Mouse (Mus musculus) cerebellum, adult 2 months (tissue): ENCODE measurements at regions not wholly inside any gene's neighbourhood (a gene's known extent, or its start where the extent isn't known, plus 50 kb on each side); places are given as distances from the start of the nearest gene placed in this dataset.
"Not testable (repeated sequence)": the region's sequence is repeated elsewhere in the genome, so short reads cannot be mapped to it uniquely, and the experiment has no call there.

Experiments
- DNase-seq, 2 experiments: peaks; one replicate each; pipeline ENCODE4 v3.0.0; 2021
- H3K27ac ChIP-seq: fragments of 200-500 bp; 2 replicates; pipeline ENCODE4 v1.5.1; 2012; ENCODE audit warnings: low read length, control low read depth, inconsistent platforms; ENCODE audit not compliant: insufficient read depth
- H3K27me3 ChIP-seq: fragments of 200-500 bp; 2 replicates; pipeline ENCODE4 v1.6.1; 2012; ENCODE audit warnings: inconsistent platforms, mild to moderate bottlenecking, low read length, moderate library complexity; ENCODE audit not compliant: control insufficient read depth, insufficient read depth
- H3K4me1 ChIP-seq: fragments of 200-500 bp; 2 replicates; pipeline ENCODE4 v1.6.1; 2011; ENCODE audit warnings: low read length; ENCODE audit not compliant: control insufficient read depth, insufficient read depth
- H3K4me3 ChIP-seq: fragments of 200-500 bp; replicated peaks from 2 replicates; pipeline ENCODE3; 2011; ENCODE audit warnings: mild to moderate bottlenecking, low read depth, low read length, control low read depth; ENCODE audit not compliant: insufficient read depth
- CTCF ChIP-seq: fragments of 200-500 bp; IDR thresholded peaks from 2 replicates; pipeline ENCODE4 v1.5.1; 2011; ENCODE audit warnings: low read depth, mild to moderate bottlenecking, control low read depth, low read length, moderate library complexity, borderline replicate concordance; ENCODE audit not compliant: insufficient read depth
- POLR2A ChIP-seq: fragments of 200-500 bp; IDR thresholded peaks from 2 replicates; pipeline ENCODE4 v1.6.1; 2011; ENCODE audit warnings: low read length, control low read depth, borderline replicate concordance; ENCODE audit not compliant: insufficient read depth
- WGBS: fragments of 180-500 bp; shearing (Covaris S2); methylation state at CpG from one replicate; pipeline ENCODE4 v1.1.7; 2018; 5-methylcytosine and 5-hydroxymethylcytosine counted together

DNA sequence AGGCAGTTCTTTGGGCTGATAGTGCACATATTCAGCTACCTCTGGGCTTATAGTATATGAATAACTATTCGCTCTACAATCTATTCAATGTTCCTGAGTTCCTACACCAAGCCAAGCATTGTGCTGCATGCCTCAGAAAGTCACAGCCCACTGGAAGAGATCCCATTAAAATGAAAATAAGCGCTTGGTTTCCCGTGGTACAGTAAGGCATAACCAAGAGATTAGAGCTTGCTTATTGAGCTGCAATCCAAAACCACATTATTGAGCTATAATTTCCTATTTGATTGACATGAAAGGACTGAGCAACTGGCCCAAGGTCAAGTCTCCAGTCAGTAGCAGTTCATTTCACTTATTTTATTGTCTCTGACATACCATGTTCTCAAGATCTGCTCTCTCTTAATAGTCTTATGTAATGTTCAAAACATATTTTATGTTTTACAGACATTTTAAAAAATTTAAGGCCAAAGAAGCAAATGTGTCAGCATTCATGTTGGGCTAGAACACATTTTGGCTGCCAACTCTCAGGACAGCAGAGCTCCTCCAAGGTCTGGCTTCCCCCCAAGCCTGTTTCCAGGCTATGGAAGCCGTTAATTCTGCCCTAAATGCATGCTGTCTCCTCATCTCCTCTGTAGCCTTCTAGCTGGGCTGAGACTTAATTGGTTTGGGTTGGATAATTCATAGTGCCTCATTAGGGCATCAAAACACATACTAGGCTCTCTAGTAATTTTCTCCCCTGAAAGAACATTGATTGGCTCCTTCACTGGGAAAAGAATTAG, 123.5 kb upstream of the Creb1 start:
- Histone ChIP-seq H3K4me3 (no peak overlapping the region), H3K4me1 (peaks cover 8% of the 10 kb centered on the region), H3K27me3 (no peaks in the 10 kb centered on the region), H3K27ac (no peak overlapping the region)
- TF ChIP-seq CTCF (no peak), POLR2A (no peak)
- WGBS = 37% methylated on average over 4 of the region's 4 CpGs
- peak; percentile 71 to 91 for DNase-seq

DNA sequence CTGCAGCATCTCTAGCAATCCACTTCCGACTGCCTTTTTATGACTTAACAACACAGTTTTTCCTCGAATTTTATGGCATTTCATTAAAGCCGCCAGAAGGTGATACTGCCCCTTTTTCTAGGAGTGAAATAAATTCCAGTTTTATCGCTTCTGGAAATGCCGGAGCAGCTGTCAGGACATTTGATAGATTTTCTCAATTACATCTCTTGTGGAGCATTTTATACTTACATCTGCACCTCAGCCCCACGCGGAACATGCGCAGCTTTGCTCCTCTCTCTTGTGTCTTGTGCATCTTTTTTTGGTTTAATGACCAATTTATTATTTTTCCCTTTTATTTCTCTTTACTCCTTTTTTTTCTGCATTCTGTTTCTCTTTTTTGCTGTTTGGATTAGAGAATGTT, 140.9 kb upstream of the Creb1 start:
- no peak for TF ChIP-seq POLR2A
- no peak for TF ChIP-seq CTCF
- 90% methylated on average over 8 of the region's 8 CpGs for WGBS

GRCm38 (mm10) chr1:64381264-64381663, 151.2 kb upstream of the Creb1 start:
- TF ChIP-seq CTCF (no peak), POLR2A (no peak)
- Histone ChIP-seq H3K27me3 (no peaks in the 10 kb centered on the region), H3K4me1 (no peaks in the 10 kb centered on the region), H3K4me3 (no peak overlapping the region), H3K27ac (no peak overlapping the region)
- DNase-seq = no peak
- 58% methylated on average over 6 of the region's 6 CpGs for WGBS

More for the DNA sequence above, 140.9 kb upstream of the Creb1 start:
- no peak for DNase-seq
- no peaks in the 10 kb centered on the region for H3K27me3 ChIP-seq
- H3K27ac ChIP-seq = no peak overlapping the region
- H3K4me1 ChIP-seq = no peaks in the 10 kb centered on the region
- no peak overlapping the region for H3K4me3 ChIP-seq

DNA sequence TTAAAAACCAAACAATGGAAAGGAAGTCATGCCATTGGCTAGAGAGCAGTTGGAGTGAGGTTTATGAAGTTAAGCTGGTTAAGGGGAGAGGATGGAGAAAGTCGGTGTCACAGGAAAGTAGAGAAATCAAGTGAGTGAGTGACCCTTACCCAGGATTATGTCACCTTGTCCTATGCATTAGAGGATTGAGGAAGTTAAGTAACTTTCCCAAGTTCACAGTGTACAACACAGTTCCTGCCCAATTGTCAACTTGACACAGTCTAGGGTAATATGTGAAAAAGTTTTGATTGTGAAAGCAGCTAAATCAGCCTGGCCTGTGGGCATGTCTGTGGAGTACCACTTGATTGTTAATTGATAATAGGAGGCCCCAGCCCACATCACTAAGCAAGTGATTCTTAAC, 156.0 kb upstream of the Creb1 start:
- H3K27ac ChIP-seq, H3K4me1 ChIP-seq, H3K27me3 ChIP-seq, H3K4me3 ChIP-seq, DNase-seq: not testable (repeated sequence)
- 88% methylated on average over 1 of the region's 1 CpGs for WGBS

DNA sequence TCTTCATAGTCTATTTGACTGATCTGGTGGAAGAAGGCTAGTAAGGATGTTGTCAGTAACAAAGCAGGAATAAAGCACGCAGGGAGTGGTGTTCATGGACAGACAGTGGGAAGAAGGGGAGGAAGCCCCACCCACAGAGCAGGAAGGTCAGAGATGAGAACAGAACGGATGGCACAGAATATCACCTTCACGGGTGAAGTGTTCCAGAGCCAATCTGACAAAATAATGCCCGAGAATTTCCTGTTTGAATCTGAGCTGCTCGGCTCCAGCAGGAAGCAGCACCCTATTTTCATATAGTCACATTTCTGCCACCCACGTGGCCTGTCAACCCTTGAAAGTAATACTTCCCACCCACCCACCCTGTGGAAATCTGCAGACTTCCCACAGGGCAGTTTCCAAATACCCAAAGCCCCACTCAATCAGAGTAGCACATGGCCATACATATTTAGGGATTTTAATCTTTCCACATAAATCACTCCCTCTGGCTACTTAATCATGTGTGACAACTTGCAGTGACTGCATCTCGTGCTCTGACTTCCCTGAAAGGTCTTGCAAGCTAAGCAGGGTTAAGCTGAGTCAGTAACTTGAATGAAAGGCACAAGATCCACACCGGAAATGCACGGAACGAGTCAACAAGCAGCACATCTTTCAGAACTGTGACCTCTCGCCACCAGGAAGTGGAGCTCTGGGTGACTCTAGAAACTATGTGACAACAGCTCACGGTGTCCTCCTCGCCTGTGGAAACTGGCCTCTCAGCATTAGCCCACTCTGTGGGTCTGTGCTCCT, 158.0 kb upstream of the Creb1 start:
- WGBS = 80% methylated on average over 13 of the region's 13 CpGs
- TF ChIP-seq POLR2A (no peak), CTCF (no peak)
- Histone ChIP-seq H3K27me3 (no peaks in the 10 kb centered on the region), H3K4me1 (no peaks in the 10 kb centered on the region), H3K27ac (no peak overlapping the region), H3K4me3 (no peak overlapping the region)
- no peak for DNase-seq

GRCm38 (mm10) chr1:64364095-64364494, 168.3 kb upstream of the Creb1 start:
- DNase-seq = no peak
- TF ChIP-seq POLR2A (no peak), CTCF (no peak)

GRCm38 (mm10) chr1:64361959-64362638, 170.3 kb upstream of the Creb1 start:
- no peak overlapping the region for H3K4me3 ChIP-seq
- no peak overlapping the region for H3K27ac ChIP-seq
- no peaks in the 10 kb centered on the region for H3K4me1 ChIP-seq
- whole genome bisulfite sequencing = 18% methylated on average over 4 of the region's 4 CpGs
- no peaks in the 10 kb centered on the region for H3K27me3 ChIP-seq
- DNase-seq = no peak
- TF ChIP-seq CTCF (no peak), POLR2A (no peak)

More at GRCm38 (mm10) chr1:64364095-64364494, 168.3 kb upstream of the Creb1 start:
- Histone ChIP-seq H3K27ac (no peak overlapping the region), H3K4me3 (no peak overlapping the region), H3K27me3 (no peaks in the 10 kb centered on the region), H3K4me1 (no peaks in the 10 kb centered on the region)
- 80% methylated on average over 1 of the region's 1 CpGs for WGBS
